Mouse (Mus musculus): ENCODE measurements around the gene Gm49342.

Gene Gm49342

DNA sequence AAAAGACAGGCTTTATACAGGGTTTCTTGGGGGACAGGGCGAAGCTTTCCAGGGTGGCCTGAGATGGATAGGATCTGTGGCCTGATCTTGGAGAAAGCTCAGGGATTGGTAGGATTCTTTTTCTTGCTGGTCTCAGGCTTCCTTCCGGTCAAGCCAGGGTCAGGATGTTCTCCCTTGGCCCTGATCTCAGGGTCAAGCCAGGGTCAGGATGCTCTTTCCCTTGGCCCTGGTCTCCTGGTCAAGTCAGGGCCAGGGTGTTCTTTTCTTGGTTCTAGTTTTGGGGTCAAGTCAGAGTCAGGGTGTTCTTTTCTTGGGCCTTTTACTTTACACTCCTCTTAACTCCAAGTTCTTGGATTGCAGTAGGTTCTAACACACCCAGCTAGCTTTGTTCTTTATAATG lies 43.4 kb downstream of the Gm49342 start:
- no peak for DNase-seq

GRCm38 (mm10) chr14:50991037-50991436 lies 46.7 kb downstream of the Gm49342 start:
- no peak for DNase-seq

- no peak for DNase-seq
Measured at GRCm38 (mm10) chr14:50997088-50997487, 52.8 kb downstream of the Gm49342 start.

DNA sequence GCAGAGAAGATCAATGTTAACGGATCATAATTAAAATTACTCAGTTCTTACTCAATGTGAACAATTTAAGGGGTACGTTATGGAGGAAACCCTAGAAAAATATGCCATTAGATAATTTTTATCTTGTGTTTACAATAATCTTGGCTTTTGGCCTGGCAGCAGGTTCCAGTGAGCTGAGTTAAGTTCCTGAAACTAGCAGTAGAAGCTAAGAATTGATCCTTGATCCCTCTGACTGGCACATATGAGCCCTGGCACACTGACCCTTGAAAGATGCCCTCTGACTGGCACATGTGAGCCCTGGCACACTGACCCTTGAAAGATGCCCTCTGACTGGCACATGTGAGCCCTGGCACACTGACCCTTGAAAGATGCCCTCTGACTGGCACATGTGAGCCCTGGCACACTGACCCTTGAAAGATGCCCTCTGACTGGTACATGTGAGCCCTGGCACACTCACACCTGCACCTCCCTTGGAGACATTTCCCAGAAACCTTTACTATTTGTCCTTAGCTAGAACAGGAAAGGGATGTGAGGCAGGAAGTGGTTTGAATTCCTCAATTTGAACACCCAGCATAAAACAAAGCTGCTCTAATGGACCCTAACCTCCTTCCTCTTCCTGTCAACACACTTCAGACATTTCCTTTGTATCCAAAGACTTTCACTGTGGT lies 53.8 kb downstream of the Gm49342 start:
- DNase-seq: no peak

DNA sequence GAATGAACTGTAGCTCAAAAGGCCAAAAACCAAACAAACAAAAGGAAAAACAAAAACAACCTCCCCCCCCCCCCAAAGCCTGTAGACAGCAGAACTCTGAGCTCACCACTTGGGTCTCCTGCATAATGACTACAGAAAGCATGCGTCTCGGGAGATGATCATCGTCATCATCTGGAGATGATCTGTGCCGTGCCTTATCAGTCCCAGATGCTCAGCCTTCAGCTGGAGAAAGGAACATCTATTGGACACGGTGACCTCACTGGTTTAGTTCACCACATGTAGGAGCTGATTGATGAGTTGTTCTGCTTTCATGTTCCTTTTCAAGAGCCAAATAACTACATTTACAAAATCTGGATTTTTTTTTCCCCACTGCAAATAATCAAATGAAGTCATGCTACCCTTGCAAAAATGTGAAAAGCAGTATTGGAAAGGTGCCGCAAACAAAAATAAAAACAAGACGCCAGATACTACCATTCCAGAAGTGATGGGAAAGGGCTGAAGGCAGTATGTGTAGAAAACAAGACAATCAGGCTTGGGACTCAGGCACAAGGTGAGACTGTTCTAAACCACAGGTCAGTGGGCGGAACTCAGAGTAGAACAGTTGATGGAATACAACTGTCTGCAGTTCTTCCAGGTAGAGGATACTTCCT lies 63.0 kb downstream of the Gm49342 start, which contains the start of gene Rnase10:
Gene Rnase10, plus strand, starts transcription at position 600 of the 650 bp plus-strand sequence.
- DNase-seq: no peak

- no peak for DNase-seq
Measured at GRCm38 (mm10) chr14:51007914-51008713, 63.8 kb downstream of the Gm49342 start.

DNA sequence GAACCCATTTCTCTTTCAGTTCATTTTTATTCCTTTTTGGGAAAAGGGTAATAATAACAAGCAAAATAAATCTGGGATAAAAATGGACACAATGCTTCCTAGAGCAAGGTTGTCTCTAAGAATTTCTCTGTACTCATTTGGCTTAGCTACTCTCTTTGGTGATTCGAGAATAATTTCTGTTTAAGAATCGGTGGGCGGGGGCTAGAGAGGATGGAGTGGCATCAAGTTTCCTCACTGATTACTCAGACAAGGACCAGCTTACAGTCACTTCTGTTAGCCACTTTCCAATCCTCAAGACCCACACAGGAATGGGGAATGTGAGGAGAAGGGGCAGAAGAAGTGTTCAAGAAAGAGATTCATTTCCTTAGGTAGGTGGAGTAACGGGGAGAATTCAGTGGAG lies 64.5 kb downstream of the Gm49342 start:
- DNase-seq: no peak

- DNase-seq: no peak
Measured at GRCm38 (mm10) chr14:51009572-51009971, 65.3 kb downstream of the Gm49342 start.

Measured in thymus, postnatal 14 days (tissue).